Mouse (Mus musculus) gastrocnemius, postnatal 36 days (tissue): Measurements from ENCODE around the gene Dnah3. TPM values are rescaled to one million over a fixed set of nuclear protein-coding genes. Genes with fewer than 3 reads are reported as not detected.

Source experiments
- DNase-seq, 2 experiments: peaks; one replicate each; pipeline ENCODE4 v3.0.0; 2022
- intact Hi-C: fragments of 180-260 bp; cut with DNase I; formaldehyde crosslinking; loops from one replicate; pipeline ENCODE4 v1.15.1; 2025
- long read RNA-seq, 2 experiments: library from polyadenylated mRNA; stranded (forward); transcript quantifications; one replicate each; pipeline ENCODE4 v2.0.0; 2021
- total RNA-seq, 2 experiments: library from RNA; stranded (reverse); gene quantifications; 2 replicates each; pipeline ENCODE4 v1.2.3; 2021

Gene Dnah3
- total RNA-seq, result under 1 TPM; 0.10 to 0.17 TPM
- long read RNA-seq, experiment 1, result 0 reads
- long read RNA-seq, experiment 2, result 0 reads

DNA sequence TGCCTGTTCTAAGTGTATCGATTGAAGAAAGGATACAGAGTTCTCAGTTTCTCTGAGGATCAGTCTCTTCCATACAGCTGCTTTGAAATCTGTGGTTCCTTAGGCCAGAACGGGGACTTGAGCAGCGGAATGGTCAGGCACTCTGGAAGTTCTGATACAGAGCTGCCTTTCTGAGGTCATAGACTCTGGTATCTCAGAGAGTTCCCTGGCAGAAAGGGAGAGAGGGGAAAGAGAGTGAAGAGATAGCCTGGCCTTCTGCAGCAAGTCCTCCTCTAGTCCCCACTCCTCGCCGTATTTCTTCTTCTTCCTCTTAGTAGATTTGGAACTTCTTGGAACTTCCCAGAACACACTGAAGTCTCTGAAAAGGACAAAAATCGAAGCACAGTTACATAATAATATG lies at the start of gene Dnah3:
TSS of gene Dnah3 (minus strand) at position 101 of the 400 bp plus-strand sequence.
- no peak for DNase-seq
- intact Hi-C loops, result loop anchor here (10.0 kb wide), 2 partner anchors 230 to 250 kb away; partner anchors contain the start of gene Abca15

- DNase-seq, result no peak
- intact Hi-C loops, result no loop called here
These were observed 47.7 kb upstream of the Dnah3 start for GRCm38 (mm10) chr7:120142743-120143142.

- intact Hi-C loops, result no loop called here
- DNase-seq, result no peak
These were observed 33.9 kb upstream of the Dnah3 start for GRCm38 (mm10) chr7:120128951-120129350.

- no peak for DNase-seq
- intact Hi-C loops, result no loop called here
These were observed 32.6 kb upstream of the Dnah3 start for GRCm38 (mm10) chr7:120127686-120128059.

- no peak for DNase-seq
- intact Hi-C loops, result no loop called here
These were observed 32.1 kb upstream of the Dnah3 start for GRCm38 (mm10) chr7:120126976-120127685.

DNA sequence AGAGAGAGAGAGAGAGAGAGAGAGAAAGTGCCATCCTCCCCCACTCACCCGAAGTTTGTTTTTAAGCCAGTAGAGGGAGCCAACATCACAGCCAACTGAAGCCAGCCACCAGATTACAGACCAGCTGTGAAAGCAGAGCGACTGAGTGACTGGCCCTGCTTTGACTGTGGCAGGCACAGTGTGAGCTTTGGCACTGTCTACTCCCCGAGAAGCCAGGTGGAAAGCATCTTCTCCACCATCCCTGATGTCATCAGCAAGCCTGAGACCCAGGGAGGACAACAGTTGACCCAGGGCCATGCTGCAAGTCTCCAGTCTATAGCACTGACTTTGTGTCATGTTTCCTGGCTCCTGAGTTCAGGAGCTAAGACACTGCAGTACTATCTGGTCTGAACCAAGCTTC lies 29.8 kb upstream of the Dnah3 start:
- DNase-seq, result peak; percentile 31 to 48
- intact Hi-C loops, result loop anchor here (2.0 kb wide), 1 partner anchor 78 kb away; the partner anchor contains the start of genes Abca14 and Crym

- DNase-seq, result peak; percentile 29 to 38
- intact Hi-C loops, result loop anchor here (2.0 kb wide), 1 partner anchor 79 kb away; the partner anchor contains the start of genes Abca14 and Crym
These were observed 28.7 kb upstream of the Dnah3 start for GRCm38 (mm10) chr7:120123776-120124175.

- no peak for DNase-seq
- intact Hi-C loops, result no loop called here
These were observed 22.4 kb upstream of the Dnah3 start for GRCm38 (mm10) chr7:120117529-120117928.

DNA sequence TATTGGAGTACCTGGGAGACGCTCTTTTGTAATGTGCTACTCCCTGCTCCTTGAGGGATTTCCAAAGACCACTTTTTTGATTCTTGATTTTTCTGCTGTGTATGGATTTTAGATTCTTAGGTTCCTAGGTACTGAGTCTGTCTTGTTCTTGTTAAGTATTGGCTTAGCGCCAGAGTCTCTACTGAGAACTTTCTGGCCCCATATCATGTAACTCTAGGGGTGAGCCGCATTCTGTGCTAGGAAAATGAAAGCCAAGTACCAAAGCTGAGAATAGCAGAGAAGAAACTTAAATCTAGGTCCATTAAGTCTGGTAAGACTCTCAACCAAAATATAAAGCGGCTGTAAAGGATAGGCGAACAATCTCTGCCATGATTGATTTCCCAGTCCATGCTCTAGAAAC lies 21.9 kb upstream of the Dnah3 start:
- no peak for DNase-seq
- intact Hi-C loops, result no loop called here

- intact Hi-C loops, result loop anchor here (10.0 kb wide), 1 partner anchor 705 kb away; the partner anchor contains the start of gene Gm5737
- DNase-seq, result no peak
These were observed 14.6 kb upstream of the Dnah3 start for GRCm38 (mm10) chr7:120109676-120110075.

DNA sequence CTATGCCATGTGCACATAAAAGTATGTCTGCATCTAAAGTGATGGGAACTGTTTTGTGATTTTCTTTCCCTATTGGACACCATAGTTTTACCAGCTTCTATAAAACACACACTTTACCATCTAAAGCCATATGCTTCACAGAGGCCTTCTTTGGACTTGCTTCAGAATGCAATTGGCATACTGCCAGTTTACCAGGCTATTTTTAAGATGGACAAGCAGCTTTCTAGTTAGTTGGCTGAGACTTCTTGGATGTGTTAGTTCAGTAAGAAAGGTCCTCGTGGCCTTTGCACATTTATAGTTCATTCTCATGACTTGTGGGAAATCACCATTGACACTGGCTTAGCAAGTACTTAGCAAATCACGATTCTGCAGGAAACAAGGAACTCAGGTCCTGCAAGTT lies 11.3 kb upstream of the Dnah3 start:
- intact Hi-C loops, result loop anchor here (10.0 kb wide), 1 partner anchor 708 kb away; the partner anchor contains the start of gene Gm5737
- DNase-seq, result no peak

GRCm38 (mm10) chr7:120104975-120105374 lies 9.9 kb upstream of the Dnah3 start:
- no peak for DNase-seq
- intact Hi-C loops, result loop anchor here (10.0 kb wide), 1 partner anchor 710 kb away; the partner anchor contains the start of gene Gm5737

- no peak for DNase-seq
- intact Hi-C loops, result loop anchor here (10.0 kb wide), 1 partner anchor 712 kb away; the partner anchor contains the start of gene Gm5737
These were observed 8.0 kb upstream of the Dnah3 start for GRCm38 (mm10) chr7:120103019-120103567.

- peak; percentile 86 to 92 for DNase-seq
- intact Hi-C loops, result loop anchor here (10.0 kb wide), 1 partner anchor 712 kb away; the partner anchor contains the start of gene Gm5737
These were observed 7.3 kb upstream of the Dnah3 start, which contains the start of gene Tmem159 for GRCm38 (mm10) chr7:120102164-120102972. Tmem159 (plus strand) TSS chr7:120102353.

DNA sequence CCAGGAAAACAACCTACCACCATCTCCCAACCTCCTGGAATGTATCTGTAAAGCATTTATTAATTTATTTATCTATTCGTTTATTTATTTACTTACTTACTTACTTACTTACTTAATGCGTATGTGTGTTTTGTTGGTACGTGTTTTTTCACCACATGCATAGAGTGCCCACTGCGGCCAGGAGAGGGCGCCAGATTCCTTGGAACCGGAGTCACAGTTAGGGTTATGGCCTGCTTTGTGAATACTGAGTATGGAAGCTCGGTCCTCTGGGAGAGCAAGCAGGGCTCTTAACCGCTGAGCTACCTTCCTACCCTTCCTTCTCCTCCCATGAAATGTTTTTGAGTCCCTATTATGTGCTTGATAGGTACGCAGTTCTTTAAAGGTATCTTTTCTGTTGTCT lies 3.3 kb upstream of the Dnah3 start:
- peak; percentile 69 to 70 for DNase-seq
- intact Hi-C loops, result loop anchor here (2.0 to 10.0 kb wide), 3 partner anchors 106 to 254 kb away; partner anchors contain the start of gene Abca15

- intact Hi-C loops, result loop anchor here (2.0 to 10.0 kb wide), 3 partner anchors 107 to 253 kb away; partner anchors contain the start of gene Abca15
- peak; percentile 25 to 32 for DNase-seq
These were observed 2.8 kb upstream of the Dnah3 start for GRCm38 (mm10) chr7:120097845-120098244.

- intact Hi-C loops, result loop anchor here (10.0 kb wide), 2 partner anchors 231 to 249 kb away; partner anchors contain the start of gene Abca15
- no peak for DNase-seq
These were observed 864 bp downstream of the Dnah3 start for GRCm38 (mm10) chr7:120094216-120094615.

- intact Hi-C loops, result loop anchor here (10.0 kb wide), 2 partner anchors 232 to 248 kb away; partner anchors contain the start of gene Abca15
These were observed 2.0 kb downstream of the Dnah3 start for GRCm38 (mm10) chr7:120093033-120093432.

DNA sequence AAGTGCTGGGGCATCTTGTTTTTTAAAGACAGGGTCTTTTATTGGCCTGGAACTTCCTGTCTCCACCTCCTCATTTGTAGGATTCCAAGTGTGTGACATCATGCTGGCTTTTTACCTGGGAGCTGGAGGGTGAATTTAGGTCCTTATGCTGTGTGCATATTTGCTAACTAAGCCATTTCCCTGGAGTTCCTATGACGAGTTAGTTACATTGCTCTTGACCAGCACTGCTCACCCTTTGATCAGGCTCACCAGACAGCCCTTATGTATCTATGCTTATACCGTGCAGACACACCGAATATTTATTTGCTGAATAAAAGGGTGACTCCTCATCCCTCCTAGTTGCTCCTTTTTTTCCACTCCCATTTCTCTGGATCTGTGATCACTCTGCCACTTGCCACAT lies 14.9 kb downstream of the Dnah3 start:
- no peak for DNase-seq
- intact Hi-C loops, result no loop called here

More at GRCm38 (mm10) chr7:120093033-120093432, 2.0 kb downstream of the Dnah3 start:
- no peak for DNase-seq

GRCm38 (mm10) chr7:120069164-120069563 lies 25.9 kb downstream of the Dnah3 start:
- intact Hi-C loops, result no loop called here

More at GRCm38 (mm10) chr7:120069164-120069563, 25.9 kb downstream of the Dnah3 start:
- DNase-seq, result no peak
